Mouse (Mus musculus) liver, adult 2 months (tissue): ENCODE data around the gene Galnt2.

ENCODE experiments used
- CTCF ChIP-seq: fragments of 200-500 bp; IDR thresholded peaks from 2 replicates; pipeline ENCODE4 v1.5.1; 2011; ENCODE audit warnings: low read depth, low read length, control low read depth
- POLR2A ChIP-seq: fragments of 200-500 bp; IDR thresholded peaks from 2 replicates; pipeline ENCODE4 v1.6.1; 2011; ENCODE audit warnings: low read length, control low read depth; ENCODE audit not compliant: insufficient read depth; ENCODE audit errors: extremely low read depth

DNA sequence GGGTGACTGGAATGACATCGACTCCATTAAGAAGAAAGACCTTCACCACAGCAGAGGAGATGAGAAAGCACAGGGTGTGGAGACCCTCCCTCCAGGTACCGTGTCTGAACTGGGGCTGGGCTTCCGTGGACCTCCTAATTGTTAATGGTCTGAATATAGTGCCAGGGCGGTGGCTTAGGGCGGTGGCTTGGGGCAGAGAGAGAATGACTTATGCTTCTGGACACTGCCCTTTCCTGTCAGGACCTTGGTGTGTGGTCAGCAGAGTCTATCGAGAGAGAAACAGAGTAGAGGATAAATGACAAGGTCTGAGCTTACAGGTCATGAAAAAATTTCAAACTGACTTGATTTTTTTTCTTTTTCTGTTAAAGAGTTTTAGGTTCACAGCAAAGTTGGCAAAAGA, 64.2 kb downstream of the Galnt2 start:
- TF ChIP-seq POLR2A (no peak), CTCF (no peak)
